Mouse (Mus musculus): ENCODE results near the gene Adamts15.

Adamts15 gene

GRCm38 (mm10) chr9:30921261-30922103 lies 770 bp downstream of the Adamts15 start:
- no peak for DNase-seq (ENCODE audit: low read depth, low spot score)

GRCm38 (mm10) chr9:30920736-30921135 lies 1.5 kb downstream of the Adamts15 start:
- peak; percentile 5 for DNase-seq (ENCODE audit: low read depth, low spot score)

GRCm38 (mm10) chr9:30919686-30920085 lies 2.6 kb downstream of the Adamts15 start:
- DNase-seq (ENCODE audit: low read depth, low spot score), result no peak

- DNase-seq (ENCODE audit: low read depth, low spot score), result peak; percentile 2
Measured at GRCm38 (mm10) chr9:30918466-30919356, 3.5 kb downstream of the Adamts15 start.

- DNase-seq (ENCODE audit: low read depth, low spot score), result no peak
Measured at GRCm38 (mm10) chr9:30916266-30916968, 5.8 kb downstream of the Adamts15 start.

- no peak for DNase-seq (ENCODE audit: low read depth, low spot score)
Measured at GRCm38 (mm10) chr9:30914241-30914640, 8.0 kb downstream of the Adamts15 start.

- DNase-seq (ENCODE audit: low read depth, low spot score), result no peak
Measured at GRCm38 (mm10) chr9:30913429-30913828, 8.8 kb downstream of the Adamts15 start.

- DNase-seq (ENCODE audit: low read depth, low spot score), result no peak
Measured at GRCm38 (mm10) chr9:30912161-30912560, 10.1 kb downstream of the Adamts15 start.

GRCm38 (mm10) chr9:30910491-30910890 lies 11.8 kb downstream of the Adamts15 start:
- DNase-seq (ENCODE audit: low read depth, low spot score), result no peak

- DNase-seq (ENCODE audit: low read depth, low spot score), result no peak
Measured at GRCm38 (mm10) chr9:30908973-30909372, 13.3 kb downstream of the Adamts15 start.

GRCm38 (mm10) chr9:30908296-30908690 lies 14.0 kb downstream of the Adamts15 start:
- DNase-seq (ENCODE audit: low read depth, low spot score), result no peak

GRCm38 (mm10) chr9:30907677-30908295 lies 14.5 kb downstream of the Adamts15 start:
- no peak for DNase-seq (ENCODE audit: low read depth, low spot score)

GRCm38 (mm10) chr9:30906426-30906825 lies 15.8 kb downstream of the Adamts15 start:
- DNase-seq (ENCODE audit: low read depth, low spot score), result no peak

GRCm38 (mm10) chr9:30905861-30906260 lies 16.4 kb downstream of the Adamts15 start:
- DNase-seq (ENCODE audit: low read depth, low spot score), result no peak

- DNase-seq (ENCODE audit: low read depth, low spot score), result no peak
Measured at GRCm38 (mm10) chr9:30903266-30903665, 19.0 kb downstream of the Adamts15 start.

- no peak for DNase-seq (ENCODE audit: low read depth, low spot score)
Measured at GRCm38 (mm10) chr9:30902641-30903040, 19.6 kb downstream of the Adamts15 start.

GRCm38 (mm10) chr9:30902152-30902551 lies 20.1 kb downstream of the Adamts15 start:
- no peak for DNase-seq (ENCODE audit: low read depth, low spot score)

GRCm38 (mm10) chr9:30897169-30897568 lies 25.1 kb downstream of the Adamts15 start:
- no peak for DNase-seq (ENCODE audit: low read depth, low spot score)

GRCm38 (mm10) chr9:30896752-30897151 lies 25.5 kb downstream of the Adamts15 start:
- DNase-seq (ENCODE audit: low read depth, low spot score), result no peak

- DNase-seq (ENCODE audit: low read depth, low spot score), result no peak
Measured at GRCm38 (mm10) chr9:30895618-30896017, 26.6 kb downstream of the Adamts15 start.

- DNase-seq (ENCODE audit: low read depth, low spot score), result no peak
Measured at GRCm38 (mm10) chr9:30886276-30886675, 36.0 kb downstream of the Adamts15 start.

Measured in A20 (cell line).